Mouse (Mus musculus): ENCODE data around the gene Gpatch8.

GRCm38 (mm10) chr11:102493241-102493640, 63.0 kb downstream of the Gpatch8 start:
- TF ChIP-seq TAL1 (IDR thresholded peaks at IDR 0.05; ENCODE audit: low read length) (no peak), GATA1 (IDR thresholded peaks at IDR 0.05; ENCODE audit: low read length) (no peak)
